Mouse (Mus musculus) liver, embryonic 14.5 days (tissue): ENCODE data around the gene Foxo6.

Source experiments
- CTCF ChIP-seq: IDR thresholded peaks from 2 replicates; pipeline ENCODE4 v1.5.1; 2016; ENCODE audit warnings: antibody characterized with exemption, low read depth, control low read depth
- EP300 ChIP-seq: IDR thresholded peaks from 2 replicates; pipeline ENCODE4 v1.6.1; 2016; ENCODE audit warnings: antibody characterized with exemption, low read depth

- TF ChIP-seq CTCF (no peak), EP300 (no peak)
These were observed 16.8 kb downstream of the Foxo6 start for GRCm38 (mm10) chr4:120270148-120270936.
